Mouse (Mus musculus) frontal cortex, postnatal 25 days (tissue): Measurements from ENCODE around the gene Tssk1.

ENCODE experiments used
- DNase-seq, 2 experiments: peaks; one replicate each; pipeline ENCODE4 v3.0.0; 2022; ENCODE audit warnings: low spot score in 2 of 2

The Tssk1 gene

DNA sequence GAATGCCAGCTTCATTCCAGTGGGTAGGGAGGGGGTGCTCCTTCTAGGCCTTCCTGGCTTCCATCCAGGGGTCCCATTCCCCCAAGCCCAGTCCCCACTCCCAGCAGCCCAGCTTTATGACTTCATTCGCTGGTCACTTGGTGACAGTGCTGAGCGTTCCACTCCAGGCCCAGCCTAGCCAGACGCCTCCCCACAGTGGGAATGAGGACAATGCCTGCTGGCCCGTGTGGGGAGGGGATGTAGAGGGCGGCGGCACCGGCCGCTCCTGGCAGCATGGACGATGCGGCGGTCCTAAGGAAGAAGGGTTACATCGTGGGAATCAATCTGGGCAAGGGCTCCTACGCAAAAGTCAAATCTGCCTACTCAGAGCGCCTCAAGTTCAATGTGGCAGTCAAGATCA lies 4.4 kb downstream of the Tssk1 start, which contains the start of the genes Dgcr2 and Tssk2:
TSS of gene Dgcr2 (minus strand) at position 101 of the 400 bp plus-strand sequence.
TSS of gene Tssk2 (plus strand) at position 176 of the 400 bp plus-strand sequence.
- no peak for DNase-seq

DNA sequence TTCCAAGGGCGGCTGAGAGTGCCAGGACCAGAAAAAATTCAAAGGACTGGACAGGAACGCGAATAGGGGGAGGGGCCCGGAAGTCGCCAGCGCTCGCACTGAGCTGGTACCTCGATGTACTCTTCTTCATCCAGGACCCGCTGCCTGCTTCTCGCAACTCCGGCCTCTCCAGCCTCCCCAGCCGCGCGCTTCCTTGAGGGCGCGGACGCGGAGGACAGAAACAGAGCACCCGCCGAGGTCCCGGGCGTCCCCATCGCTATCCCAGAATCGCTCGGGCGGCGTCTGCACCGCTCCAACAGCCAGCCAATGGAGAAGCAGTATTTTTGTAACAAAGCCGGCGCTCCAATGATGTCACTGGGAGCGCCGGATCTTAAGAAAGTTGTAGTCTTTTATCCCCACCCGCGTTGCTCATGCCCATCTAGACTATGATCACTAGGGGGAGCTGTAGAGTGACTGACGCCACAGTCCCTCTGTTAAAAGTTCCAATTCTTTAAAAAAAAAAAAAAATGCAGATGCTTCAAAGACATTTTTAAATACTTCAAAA lies 17.1 kb downstream of the Tssk1 start, which contains the start of gene Ess2:
TSS of gene Ess2 (minus strand) at position 297 of the 544 bp plus-strand sequence.
- peak; percentile 82 to 89 for DNase-seq

DNA sequence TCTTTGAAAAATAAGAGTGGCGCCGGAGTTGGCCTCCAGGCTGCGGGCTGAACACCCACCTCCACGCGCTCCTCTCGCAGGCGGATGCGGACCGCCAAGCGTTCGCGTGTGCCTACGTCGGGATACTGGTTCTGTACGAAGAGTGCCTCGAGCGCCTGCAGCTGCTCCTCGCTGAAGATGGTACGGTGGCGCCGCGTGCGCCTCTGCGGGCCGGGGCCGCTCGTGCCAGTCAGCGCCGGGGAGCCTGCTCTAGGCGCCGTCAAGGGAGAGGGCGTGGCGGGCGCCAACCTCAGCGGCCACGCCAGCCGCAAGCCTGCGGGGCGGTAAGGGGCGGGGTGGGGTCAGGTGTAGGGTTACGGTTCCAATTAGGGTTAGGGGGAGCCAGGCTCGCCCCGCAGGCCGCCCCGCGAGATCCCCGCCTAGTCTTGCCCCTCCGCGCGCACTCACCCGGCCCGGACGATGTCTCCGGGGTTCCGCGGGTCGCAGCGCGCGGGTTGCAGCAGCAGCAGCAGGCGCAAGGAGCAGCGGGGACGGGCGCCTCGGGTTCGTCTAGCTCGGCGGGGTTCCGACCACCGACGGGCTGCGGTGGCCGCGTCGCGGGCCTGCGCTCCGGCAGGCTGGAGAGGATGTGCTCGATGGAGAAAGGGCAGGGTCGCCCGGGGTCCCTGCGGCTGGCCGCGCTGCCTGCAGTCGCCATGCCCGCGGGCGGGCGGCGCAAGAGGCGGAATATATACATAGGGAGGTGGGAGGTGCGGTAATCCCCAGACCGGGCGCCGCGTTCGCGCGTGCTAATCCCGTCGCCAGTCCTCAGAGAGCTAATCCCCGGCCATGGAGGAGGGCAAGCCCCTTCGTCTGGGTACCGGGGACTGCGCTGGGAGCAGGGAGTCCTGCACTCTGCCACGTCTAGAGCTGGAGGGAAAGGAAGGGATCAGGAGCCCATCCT lies 20.6 kb downstream of the Tssk1 start, which contains the start of gene Gsc2:
TSS of gene Gsc2 (minus strand) at position 753 of the 943 bp plus-strand sequence.
- no peak for DNase-seq

DNA sequence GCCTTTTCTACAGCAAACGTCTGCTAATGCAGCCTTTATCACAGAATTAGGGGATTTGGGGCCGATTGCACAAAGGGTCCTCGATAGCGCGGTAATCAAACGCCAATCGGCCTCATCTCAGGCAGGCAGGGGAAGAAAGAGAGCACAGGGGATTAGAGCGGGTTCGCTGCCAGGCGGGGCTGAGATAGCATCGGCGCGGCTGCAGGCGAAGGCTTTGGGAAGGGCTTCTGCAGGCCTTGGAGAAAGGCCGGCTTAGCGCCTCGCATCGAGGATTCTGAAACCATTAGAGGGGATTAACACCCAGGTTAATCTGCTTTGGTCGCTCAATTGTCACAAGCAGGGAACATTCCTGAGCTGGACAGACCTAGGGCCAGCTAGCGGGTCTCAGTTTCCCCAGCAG lies 26.6 kb downstream of the Tssk1 start:
- no peak for DNase-seq

DNA sequence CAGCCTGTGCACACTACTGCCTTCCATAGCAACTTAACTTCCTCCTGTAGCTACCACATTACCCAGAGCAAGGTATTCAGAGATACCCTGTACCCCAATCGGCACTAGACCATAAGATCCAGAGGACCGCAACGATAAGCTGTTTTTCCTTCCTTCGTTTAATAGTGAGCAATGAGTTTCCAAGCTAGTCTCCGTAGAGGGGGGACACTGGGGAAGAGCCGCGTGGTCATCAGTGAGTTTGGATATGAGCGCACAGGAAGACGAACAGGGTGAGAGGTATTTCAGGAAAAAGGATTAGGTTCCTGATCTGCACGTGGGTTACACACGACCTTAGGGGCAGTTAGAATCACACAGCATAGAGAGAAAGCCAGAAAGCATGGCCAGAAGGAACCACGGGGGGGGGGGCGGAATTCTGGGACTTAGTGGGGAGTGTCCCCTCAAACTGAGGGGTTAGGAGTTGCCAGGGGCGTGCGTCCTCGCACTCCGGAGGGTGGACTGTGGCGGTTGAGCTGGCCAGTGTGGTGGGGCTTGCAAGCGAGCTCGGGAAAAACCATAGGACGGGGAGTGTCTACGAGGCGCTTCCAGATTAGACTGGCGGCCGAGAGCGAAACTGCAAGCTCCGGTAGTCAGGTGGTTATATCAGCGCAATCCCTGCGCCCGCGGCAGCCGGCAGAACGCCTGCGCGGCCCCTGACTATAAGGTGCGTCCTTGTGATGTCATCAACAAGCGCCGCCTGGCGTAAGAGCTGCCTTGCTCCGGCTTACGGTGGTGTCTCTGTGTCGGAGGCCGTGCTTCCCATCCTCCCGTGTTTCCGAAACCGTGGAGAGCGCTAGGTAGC lies 27.5 kb downstream of the Tssk1 start:
- peak; percentile 90 to 95 for DNase-seq

DNA sequence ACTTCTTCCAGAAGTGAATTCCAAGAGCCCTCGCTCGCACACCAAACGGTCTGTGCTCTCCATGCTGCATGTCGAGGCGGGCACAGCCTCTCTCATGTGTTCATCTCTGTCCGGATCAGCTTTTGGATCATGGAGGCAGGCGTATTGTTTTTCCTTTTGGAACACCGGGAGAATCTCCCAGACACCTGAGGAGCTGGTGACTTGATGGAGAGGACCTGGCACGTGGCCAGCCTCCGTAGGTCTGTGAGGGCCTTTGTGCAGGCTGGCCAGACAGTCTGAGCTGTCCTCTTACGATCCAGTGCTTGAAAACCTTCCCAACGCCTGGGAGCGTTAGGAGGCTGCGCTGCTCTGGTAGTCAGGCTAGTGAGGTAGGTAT lies 28.1 kb downstream of the Tssk1 start:
- no peak for DNase-seq

DNA sequence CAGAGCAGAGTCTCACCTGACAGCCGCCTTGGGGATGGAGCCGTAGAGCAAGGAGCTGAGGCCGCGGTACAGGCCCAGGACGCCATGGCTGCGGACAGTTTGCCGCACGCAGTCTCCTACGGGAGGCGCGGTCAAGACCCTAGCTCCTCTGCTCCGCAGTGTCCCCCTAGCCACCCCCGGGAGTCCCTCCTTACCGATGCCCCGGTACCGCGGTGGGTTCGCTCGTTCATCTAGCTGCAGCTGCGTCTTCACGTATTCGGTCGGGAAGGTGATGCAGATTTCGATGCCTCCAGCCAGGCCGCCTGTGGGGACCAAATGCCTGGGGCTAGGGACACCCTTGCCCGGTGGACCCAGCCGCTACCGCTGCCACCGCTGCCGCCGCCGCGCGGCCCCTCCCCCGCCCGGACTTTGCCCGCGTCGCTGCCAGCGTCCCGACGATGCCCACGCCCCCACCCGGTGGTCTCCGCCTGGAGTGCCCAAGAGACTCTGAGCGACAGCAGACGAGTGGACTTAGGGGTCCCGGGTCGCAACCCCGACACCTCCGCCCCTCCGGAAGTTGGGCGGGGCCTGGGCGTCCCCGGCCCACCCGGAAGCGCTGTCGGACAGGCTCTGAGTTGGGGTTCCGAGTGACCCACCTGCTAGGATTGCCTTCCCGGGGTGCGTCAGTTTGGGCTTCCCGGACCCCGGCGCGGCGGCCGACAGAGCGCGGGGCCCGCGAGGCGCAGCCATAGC lies 33.5 kb downstream of the Tssk1 start:
- no peak for DNase-seq

DNA sequence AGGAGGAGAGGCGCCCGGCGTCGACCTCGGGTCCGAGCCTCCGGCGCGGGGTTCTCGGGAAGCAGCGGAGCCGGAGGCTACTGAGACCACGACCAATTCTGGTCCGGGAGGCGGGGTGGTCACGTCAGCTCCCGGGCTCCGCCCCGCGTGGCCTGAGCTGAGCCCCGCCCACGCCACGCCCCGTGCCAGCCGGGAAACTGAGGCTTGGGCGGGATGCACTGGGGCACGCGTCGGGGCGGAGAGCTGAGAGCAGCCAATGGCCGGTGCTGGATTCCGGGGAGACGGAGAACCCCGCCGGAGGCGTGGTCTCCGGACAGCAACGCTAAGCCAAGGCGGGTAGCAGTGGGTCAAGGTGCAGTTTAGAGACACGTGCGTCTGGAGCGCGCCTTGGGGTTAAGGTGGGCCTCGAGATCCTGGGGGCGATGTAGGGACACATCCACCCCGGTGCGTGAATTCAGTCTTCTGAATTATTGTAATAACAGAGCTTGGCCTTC lies 34.1 kb downstream of the Tssk1 start, which contains the start of gene Slc25a1:
TSS of gene Slc25a1 (minus strand) at position 133 of the 494 bp plus-strand sequence.
- peak; percentile 72 to 76 for DNase-seq

DNA sequence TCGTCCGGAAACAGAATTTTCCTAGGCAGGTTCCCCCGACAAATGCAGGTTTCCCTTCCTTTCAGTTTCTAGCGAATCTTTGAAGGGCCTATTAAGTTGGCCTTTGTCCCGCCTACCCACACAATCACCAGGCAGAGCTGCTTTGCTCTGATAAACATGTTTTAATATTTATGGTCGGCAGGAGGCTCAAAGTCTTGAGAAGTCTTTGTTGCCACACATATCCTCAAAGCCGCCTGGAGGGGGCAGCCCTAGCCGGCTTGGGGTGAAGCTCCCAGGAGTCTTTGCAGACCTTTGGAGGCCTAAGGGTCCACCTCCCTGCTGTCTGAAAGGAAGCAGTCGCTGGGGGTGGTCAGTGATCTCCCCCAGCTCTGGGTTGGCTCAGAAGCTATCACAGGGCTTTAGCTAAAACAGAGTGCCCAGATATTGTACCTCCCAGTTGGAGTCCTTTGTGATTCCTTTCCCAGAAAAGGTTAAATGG lies 34.6 kb downstream of the Tssk1 start:
- peak in 1 of 2 experiments; percentile 25 for DNase-seq

DNA sequence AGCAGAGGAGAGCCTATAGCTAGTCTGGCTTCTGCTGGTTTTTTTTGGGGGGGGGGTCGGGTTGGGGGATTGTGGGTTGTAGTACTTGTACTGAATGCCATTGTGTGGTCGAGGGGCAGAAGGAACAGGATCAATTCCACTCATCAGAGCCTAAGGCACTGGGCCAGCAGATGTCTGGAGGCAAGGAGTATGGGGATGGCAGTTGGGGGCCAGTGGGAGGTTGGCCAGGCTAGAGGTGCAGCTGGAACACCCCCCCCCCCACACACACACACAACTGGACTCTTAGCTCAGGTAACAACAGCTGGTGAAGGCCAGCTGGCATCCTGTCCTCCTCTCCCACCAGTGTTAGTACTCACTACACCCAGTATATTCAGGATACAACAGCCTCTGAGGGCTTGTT lies 35.2 kb downstream of the Tssk1 start:
- DNase-seq = no peak

DNA sequence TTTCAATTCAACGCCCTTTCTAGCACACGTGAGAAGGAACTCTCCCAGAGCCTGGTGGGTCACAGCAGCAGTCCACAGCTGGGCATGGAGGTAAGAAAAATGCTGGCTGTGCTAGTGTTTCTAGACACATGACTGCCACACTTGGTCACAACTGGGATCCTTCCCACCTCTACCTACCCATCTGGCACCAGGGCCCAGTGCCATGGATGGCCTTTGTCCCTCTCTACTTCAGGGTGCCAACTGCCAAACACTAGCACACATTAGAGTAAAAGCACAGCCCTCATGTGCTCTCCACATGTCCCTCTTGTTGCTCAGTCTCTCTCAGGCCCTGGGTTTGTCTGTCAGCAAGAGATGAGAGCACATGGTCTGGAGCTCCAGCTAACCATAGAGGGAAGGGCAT lies 35.6 kb downstream of the Tssk1 start:
- DNase-seq = no peak

DNA sequence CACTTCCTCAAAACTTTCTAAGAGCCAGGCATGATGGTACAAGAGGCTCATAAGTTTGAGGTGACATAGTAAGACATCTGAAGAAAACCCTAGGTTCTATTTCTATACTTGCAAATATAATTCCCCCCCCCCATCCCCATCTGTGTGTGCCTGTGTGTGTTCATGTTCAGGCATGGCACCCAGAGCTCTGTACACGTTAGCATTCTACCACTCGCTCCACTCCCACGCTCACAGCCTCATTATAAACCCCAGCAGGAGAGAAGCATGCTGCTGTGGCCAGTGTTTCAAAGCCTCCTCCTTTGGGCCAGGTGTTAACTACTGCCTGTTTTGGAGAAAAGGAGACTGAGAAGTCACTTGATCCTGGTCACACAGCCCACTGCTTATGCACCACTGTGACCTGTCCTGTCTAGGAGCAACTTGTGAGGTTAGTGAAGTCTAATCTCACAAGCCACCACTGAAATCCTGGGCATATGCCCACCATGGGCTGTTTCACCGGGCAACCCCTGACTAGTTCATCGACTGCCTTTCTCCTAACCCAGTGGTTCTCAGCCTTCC lies 38.0 kb downstream of the Tssk1 start:
- no peak for DNase-seq

DNA sequence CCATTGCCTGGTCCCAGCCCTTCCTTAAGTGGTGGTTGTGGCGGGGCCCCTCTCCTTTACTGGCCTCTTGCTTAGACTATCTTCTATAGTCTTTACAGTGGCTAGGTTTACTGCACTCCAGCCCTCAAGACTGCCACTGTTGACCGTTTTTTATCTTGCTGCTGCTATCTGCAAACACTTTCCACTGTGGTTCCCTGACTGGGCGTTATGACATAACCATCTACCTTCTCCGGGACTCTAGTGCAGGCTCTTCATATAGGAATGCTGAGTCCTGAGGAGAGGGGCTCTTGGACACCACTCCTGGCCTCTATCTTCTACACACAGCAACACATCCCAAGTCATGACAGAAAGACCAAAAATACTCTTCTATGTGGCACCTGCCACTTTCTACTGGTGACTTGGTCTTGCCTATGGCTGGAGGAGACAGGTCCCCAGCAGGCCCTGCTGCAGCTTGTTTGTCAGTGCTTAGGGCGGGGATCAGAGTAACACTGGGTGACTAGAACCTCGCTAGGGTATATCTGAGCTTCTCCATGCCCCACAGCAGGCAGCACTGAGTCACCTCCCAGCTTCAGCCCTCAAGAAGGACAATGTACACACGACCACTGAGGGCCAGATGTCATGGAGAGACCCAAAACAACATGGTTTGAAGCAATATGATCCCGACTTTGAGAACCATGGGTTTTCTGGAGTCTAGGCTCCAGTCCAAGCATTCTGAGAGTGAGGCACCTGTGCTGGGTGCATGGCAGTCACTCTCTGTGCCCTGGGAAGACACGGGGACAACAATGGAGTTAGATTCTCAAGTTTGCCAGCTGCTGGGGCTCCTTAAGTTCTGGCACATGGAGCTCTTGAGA lies 39.8 kb downstream of the Tssk1 start:
- no peak for DNase-seq

- no peak for DNase-seq
Observed at GRCm38 (mm10) chr16:17934445-17934910, 40.5 kb downstream of the Tssk1 start.

- DNase-seq = no peak
Observed at GRCm38 (mm10) chr16:17936776-17937175, 42.8 kb downstream of the Tssk1 start.

DNA sequence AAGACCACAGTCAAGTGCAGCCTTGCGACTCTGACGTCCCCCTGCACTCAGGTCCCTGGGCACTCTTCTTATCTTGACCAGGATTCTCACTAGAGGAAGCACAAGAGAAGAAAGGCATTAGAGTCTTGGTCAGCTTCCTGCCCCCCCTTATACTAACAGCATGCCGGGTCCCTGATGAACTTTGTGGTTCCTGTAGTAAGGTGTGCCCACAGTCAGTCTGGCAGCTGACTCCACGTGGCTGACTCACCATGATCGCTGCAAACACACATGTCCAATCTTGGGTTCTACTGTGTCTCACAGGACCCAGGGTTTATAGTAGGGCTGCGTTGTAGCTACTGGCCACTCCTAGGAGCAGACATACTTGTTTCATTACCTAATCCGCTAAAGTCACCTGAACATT lies 44.2 kb downstream of the Tssk1 start:
- DNase-seq = no peak

GRCm38 (mm10) chr16:17938821-17939220 lies 44.8 kb downstream of the Tssk1 start:
- no peak for DNase-seq

- no peak for DNase-seq
Observed at GRCm38 (mm10) chr16:17939255-17939751, 45.3 kb downstream of the Tssk1 start.

DNA sequence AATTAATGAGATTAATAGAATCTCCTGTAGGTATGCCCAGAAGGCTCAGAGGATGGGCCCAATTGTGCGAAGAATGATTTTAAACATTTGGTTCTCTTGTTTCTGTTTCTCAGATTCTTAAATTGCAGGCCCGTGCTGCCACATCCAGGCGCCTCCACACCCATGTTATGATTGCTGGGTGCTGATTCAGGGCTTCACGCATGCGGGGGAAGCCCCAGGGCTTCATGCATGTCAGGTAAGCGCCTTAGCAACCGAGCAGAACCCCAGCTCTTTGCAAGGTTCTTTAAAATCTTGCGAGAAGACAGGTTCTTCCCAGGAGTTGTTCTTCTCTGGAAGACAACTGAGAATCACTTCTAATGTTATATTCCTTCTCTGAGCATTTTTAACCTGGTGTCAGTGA lies 49.4 kb downstream of the Tssk1 start:
- no peak for DNase-seq
